Mouse (Mus musculus): ENCODE data around the gene Ptprc. TPM values are rescaled to one million over a fixed set of nuclear protein-coding genes. Genes with fewer than 3 reads are reported as not detected.

Gene Ptprc
- total RNA-seq, 1 experiment = 0.49 TPM

DNA sequence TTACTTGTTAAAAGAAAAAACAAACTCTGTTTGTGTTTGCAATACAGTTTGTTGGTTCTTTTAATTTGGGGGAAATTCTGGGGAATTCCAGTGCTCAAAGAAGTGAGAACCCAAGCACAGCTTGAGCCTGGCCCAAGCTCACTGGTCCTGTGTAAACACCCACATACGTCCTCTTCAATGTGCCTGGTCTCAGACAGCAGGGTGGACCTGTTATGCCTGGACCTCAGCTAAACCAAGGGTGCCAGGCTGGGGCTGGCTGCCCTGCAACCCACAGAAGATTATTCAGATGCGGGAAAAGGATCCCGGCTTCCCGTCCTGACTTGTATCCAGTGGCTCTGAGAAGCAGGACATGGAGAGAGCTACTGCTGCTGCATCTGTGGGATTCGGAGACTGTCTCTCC, 138.0 kb downstream of the Ptprc start:
- Histone ChIP-seq H3K36me3 (ENCODE audit: control insufficient read depth, insufficient read depth, low read length, poor library complexity, severe bottlenecking) (no peaks in the 10 kb centered on the region), H3K9ac (ENCODE audit: insufficient read depth, low read depth, low read length, poor library complexity, severe bottlenecking) (no peak overlapping the region), H3K4me3 (ENCODE audit: insufficient read depth in 1 of 2, low read depth in 1 of 2, low read length in 2 of 2, poor library complexity in 1 of 2, severe bottlenecking in 1 of 2) (no peak overlapping the region), H3K27ac (ENCODE audit: insufficient read depth, low read depth, low read length, poor library complexity, severe bottlenecking) (no peak overlapping the region), H3K9me3 (ENCODE audit: control insufficient read depth, insufficient read depth, low read depth, low read length) (no peaks in the 10 kb centered on the region), H3K4me1 (ENCODE audit: control insufficient read depth in 2 of 2, insufficient read depth in 2 of 2, low read length in 2 of 2, poor library complexity in 1 of 2) (no peaks in the 10 kb centered on the region)
- TF ChIP-seq CHD2 (IDR thresholded peaks at IDR 0.05; ENCODE audit: low read depth, low read length) (no peak), HCFC1 (IDR thresholded peaks at IDR 0.05; ENCODE audit: borderline replicate concordance, insufficient read depth, low read length) (no peak), ZC3H11A (IDR thresholded peaks at IDR 0.05; ENCODE audit: borderline replicate concordance, low read depth, low read length) (no peak), MAFK (IDR thresholded peaks at IDR 0.05; ENCODE audit: insufficient read depth, low read depth, low read length) (no peak), ZNF384 (IDR thresholded peaks at IDR 0.05; ENCODE audit: low read depth, low read length) (no peak)
- in situ Hi-C loops (cut with MboI; ENCODE audit: low sequenced_read_pairs in 2 of 2, unreplicated experiment in 2 of 2) = loop anchor here in 1 of 2 experiments (25.0 kb wide), 1 partner anchor 800 kb away; no protein-coding TSS in a partner anchor
- DNase-seq (ENCODE audit: low read depth, low spot score) = no peak

DNA sequence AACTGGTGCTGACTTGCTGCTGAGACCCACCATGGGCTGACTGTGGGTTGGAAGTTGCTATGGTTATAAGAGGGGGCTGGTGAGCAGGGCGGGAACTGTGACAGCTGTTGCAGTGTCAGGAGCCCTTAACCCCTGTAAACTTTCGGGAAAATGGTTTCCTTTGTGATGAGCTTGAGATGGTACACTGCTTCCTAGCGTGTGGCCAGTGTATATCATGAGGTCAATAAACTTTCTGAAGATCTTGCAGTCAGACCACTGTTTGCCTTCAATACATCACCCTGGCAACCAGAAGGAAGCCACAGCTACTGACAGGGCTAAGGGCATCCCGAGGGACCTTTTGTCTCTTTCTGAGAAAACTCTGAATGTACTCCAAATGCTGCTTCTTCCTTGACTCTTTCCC, 145.9 kb downstream of the Ptprc start:
- H3K4me3 ChIP-seq (ENCODE audit: insufficient read depth in 1 of 2, low read depth in 1 of 2, low read length in 2 of 2, poor library complexity in 1 of 2, severe bottlenecking in 1 of 2) = no peak overlapping the region
- H3K36me3 ChIP-seq (ENCODE audit: control insufficient read depth, insufficient read depth, low read length, poor library complexity, severe bottlenecking) = no peaks in the 10 kb centered on the region
- in situ Hi-C loops (cut with MboI; ENCODE audit: low sequenced_read_pairs in 2 of 2, unreplicated experiment in 2 of 2) = loop anchor here in 1 of 2 experiments (25.0 kb wide), 1 partner anchor 792 kb away; no protein-coding TSS in a partner anchor
- TF ChIP-seq CHD2 (IDR thresholded peaks at IDR 0.05; ENCODE audit: low read depth, low read length) = no peak
- no peak for TF ChIP-seq HCFC1 (IDR thresholded peaks at IDR 0.05; ENCODE audit: borderline replicate concordance, insufficient read depth, low read length)
- TF ChIP-seq ZC3H11A (IDR thresholded peaks at IDR 0.05; ENCODE audit: borderline replicate concordance, low read depth, low read length) = no peak
- TF ChIP-seq ZNF384 (IDR thresholded peaks at IDR 0.05; ENCODE audit: low read depth, low read length) = no peak
- H3K4me1 ChIP-seq (ENCODE audit: control insufficient read depth in 2 of 2, insufficient read depth in 2 of 2, low read length in 2 of 2, poor library complexity in 1 of 2) = no peaks in the 10 kb centered on the region
- H3K9me3 ChIP-seq (ENCODE audit: control insufficient read depth, insufficient read depth, low read depth, low read length) = no peaks in the 10 kb centered on the region
- H3K27ac ChIP-seq (ENCODE audit: insufficient read depth, low read depth, low read length, poor library complexity, severe bottlenecking) = no peak overlapping the region
- no peak overlapping the region for H3K9ac ChIP-seq (ENCODE audit: insufficient read depth, low read depth, low read length, poor library complexity, severe bottlenecking)
- DNase-seq (ENCODE audit: low read depth, low spot score) = no peak

DNA sequence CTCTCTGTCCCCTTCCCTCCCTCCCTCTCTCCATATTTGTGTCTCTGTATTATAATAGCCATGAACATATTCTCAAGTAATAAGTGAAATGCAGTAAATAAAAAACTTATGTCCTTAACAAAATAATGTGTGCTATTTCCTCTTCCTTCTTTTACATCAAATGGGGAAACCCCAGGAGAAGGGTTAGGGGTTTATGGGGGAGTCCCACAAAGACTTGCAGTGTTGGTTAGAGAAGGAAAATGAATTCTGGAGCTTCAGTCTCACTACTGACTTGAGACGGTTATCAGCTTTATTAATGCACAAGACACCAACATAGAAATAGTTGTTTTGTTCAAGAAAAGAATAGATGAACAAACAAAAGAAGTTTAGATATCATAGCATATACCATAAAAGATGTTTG, 150.2 kb downstream of the Ptprc start:
- DNase-seq (ENCODE audit: low read depth, low spot score) = no peak
- TF ChIP-seq ZNF384 (IDR thresholded peaks at IDR 0.05; ENCODE audit: low read depth, low read length) = no peak
- no peak for TF ChIP-seq MAFK (IDR thresholded peaks at IDR 0.05; ENCODE audit: insufficient read depth, low read depth, low read length)
- no peak for TF ChIP-seq CHD2 (IDR thresholded peaks at IDR 0.05; ENCODE audit: low read depth, low read length)
- TF ChIP-seq HCFC1 (IDR thresholded peaks at IDR 0.05; ENCODE audit: borderline replicate concordance, insufficient read depth, low read length) = no peak
- Histone ChIP-seq H3K9ac (ENCODE audit: insufficient read depth, low read depth, low read length, poor library complexity, severe bottlenecking) (no peak overlapping the region), H3K27ac (ENCODE audit: insufficient read depth, low read depth, low read length, poor library complexity, severe bottlenecking) (no peak overlapping the region), H3K4me3 (ENCODE audit: insufficient read depth in 1 of 2, low read depth in 1 of 2, low read length in 2 of 2, poor library complexity in 1 of 2, severe bottlenecking in 1 of 2) (no peak overlapping the region), H3K9me3 (ENCODE audit: control insufficient read depth, insufficient read depth, low read depth, low read length) (no peaks in the 10 kb centered on the region), H3K4me1 (ENCODE audit: control insufficient read depth in 2 of 2, insufficient read depth in 2 of 2, low read length in 2 of 2, poor library complexity in 1 of 2) (no peaks in the 10 kb centered on the region), H3K36me3 (ENCODE audit: control insufficient read depth, insufficient read depth, low read length, poor library complexity, severe bottlenecking) (no peaks in the 10 kb centered on the region)
- in situ Hi-C loops (cut with MboI; ENCODE audit: low sequenced_read_pairs in 2 of 2, unreplicated experiment in 2 of 2) = loop anchor here in 1 of 2 experiments (25.0 kb wide), 1 partner anchor 788 kb away; no protein-coding TSS in a partner anchor

DNA sequence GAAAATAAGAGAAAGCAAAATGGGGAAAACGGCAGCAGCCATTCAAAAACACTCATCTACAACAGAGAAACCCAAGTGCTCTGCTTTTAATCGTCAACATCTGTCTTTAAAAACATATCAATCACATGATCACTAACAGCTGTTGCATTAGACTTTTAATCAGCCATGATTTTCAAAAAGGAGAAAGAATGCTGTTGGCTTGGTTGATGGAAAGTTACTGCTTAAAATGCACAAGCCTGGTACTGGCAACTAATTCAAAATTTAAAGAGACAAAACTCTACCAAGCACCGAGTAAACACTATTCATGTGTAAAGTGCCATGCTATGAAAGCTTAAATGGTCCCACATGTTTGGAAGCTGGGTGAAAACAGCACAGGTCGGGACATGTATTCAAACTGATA, 151.9 kb downstream of the Ptprc start:
- no peak for DNase-seq (ENCODE audit: low read depth, low spot score)
- H3K27ac ChIP-seq (ENCODE audit: insufficient read depth, low read depth, low read length, poor library complexity, severe bottlenecking) = no peak overlapping the region
- H3K9me3 ChIP-seq (ENCODE audit: control insufficient read depth, insufficient read depth, low read depth, low read length) = no peaks in the 10 kb centered on the region
- no peak for TF ChIP-seq CHD2 (IDR thresholded peaks at IDR 0.05; ENCODE audit: low read depth, low read length)
- TF ChIP-seq MAFK (IDR thresholded peaks at IDR 0.05; ENCODE audit: insufficient read depth, low read depth, low read length) = no peak
- no peak for TF ChIP-seq HCFC1 (IDR thresholded peaks at IDR 0.05; ENCODE audit: borderline replicate concordance, insufficient read depth, low read length)
- no peak for TF ChIP-seq ZNF384 (IDR thresholded peaks at IDR 0.05; ENCODE audit: low read depth, low read length)
- TF ChIP-seq ZC3H11A (IDR thresholded peaks at IDR 0.05; ENCODE audit: borderline replicate concordance, low read depth, low read length) = no peak
- in situ Hi-C loops (cut with MboI; ENCODE audit: low sequenced_read_pairs in 2 of 2, unreplicated experiment in 2 of 2) = no loop called here
- no peaks in the 10 kb centered on the region for H3K36me3 ChIP-seq (ENCODE audit: control insufficient read depth, insufficient read depth, low read length, poor library complexity, severe bottlenecking)
- H3K9ac ChIP-seq (ENCODE audit: insufficient read depth, low read depth, low read length, poor library complexity, severe bottlenecking) = no peak overlapping the region
- H3K4me1 ChIP-seq (ENCODE audit: control insufficient read depth in 2 of 2, insufficient read depth in 2 of 2, low read length in 2 of 2, poor library complexity in 1 of 2) = no peaks in the 10 kb centered on the region
- no peak overlapping the region for H3K4me3 ChIP-seq (ENCODE audit: insufficient read depth in 1 of 2, low read depth in 1 of 2, low read length in 2 of 2, poor library complexity in 1 of 2, severe bottlenecking in 1 of 2)

DNA sequence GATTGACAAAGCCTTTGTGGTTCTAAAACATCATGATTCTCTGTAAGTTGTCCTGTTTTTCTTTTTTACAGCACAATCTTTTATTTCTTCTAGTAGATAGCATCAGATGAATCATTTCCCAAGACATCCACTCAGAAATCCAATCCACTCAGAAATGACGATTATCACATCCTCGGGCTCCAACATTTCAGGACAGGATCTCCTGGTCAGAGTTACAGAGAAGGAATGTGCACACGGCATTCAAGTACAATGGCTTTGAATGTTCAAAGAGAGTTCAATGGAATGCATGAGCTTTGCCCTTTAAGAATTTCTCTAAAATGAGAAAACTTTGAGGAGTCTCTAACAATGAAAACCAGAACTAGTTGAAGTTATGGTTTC, 152.6 kb downstream of the Ptprc start:
- in situ Hi-C loops (cut with MboI; ENCODE audit: low sequenced_read_pairs in 2 of 2, unreplicated experiment in 2 of 2) = no loop called here
- no peak overlapping the region for H3K27ac ChIP-seq (ENCODE audit: insufficient read depth, low read depth, low read length, poor library complexity, severe bottlenecking)
- no peaks in the 10 kb centered on the region for H3K4me1 ChIP-seq (ENCODE audit: control insufficient read depth in 2 of 2, insufficient read depth in 2 of 2, low read length in 2 of 2, poor library complexity in 1 of 2)
- DNase-seq (ENCODE audit: low read depth, low spot score) = no peak
- H3K36me3 ChIP-seq (ENCODE audit: control insufficient read depth, insufficient read depth, low read length, poor library complexity, severe bottlenecking) = no peaks in the 10 kb centered on the region
- TF ChIP-seq MAFK (IDR thresholded peaks at IDR 0.05; ENCODE audit: insufficient read depth, low read depth, low read length) (no peak), HCFC1 (IDR thresholded peaks at IDR 0.05; ENCODE audit: borderline replicate concordance, insufficient read depth, low read length) (no peak), CHD2 (IDR thresholded peaks at IDR 0.05; ENCODE audit: low read depth, low read length) (no peak), ZNF384 (IDR thresholded peaks at IDR 0.05; ENCODE audit: low read depth, low read length) (no peak), ZC3H11A (IDR thresholded peaks at IDR 0.05; ENCODE audit: borderline replicate concordance, low read depth, low read length) (no peak)
- no peaks in the 10 kb centered on the region for H3K9me3 ChIP-seq (ENCODE audit: control insufficient read depth, insufficient read depth, low read depth, low read length)
- H3K4me3 ChIP-seq (ENCODE audit: insufficient read depth in 1 of 2, low read depth in 1 of 2, low read length in 2 of 2, poor library complexity in 1 of 2, severe bottlenecking in 1 of 2) = no peak overlapping the region
- H3K9ac ChIP-seq (ENCODE audit: insufficient read depth, low read depth, low read length, poor library complexity, severe bottlenecking) = no peak overlapping the region
